Mouse (Mus musculus) kidney, embryonic 16.5 days (tissue): Measurements from ENCODE around the gene Dennd2c. TPM values are rescaled to one million over a fixed set of nuclear protein-coding genes. Genes with fewer than 3 reads are reported as not detected.

Source experiments
- ATAC-seq: fragments of 200-750 bp; cut with Nextera tagmentation; 2 replicates; pipeline ENCODE4 v1.8.0; 2017; ENCODE audit warnings: moderate TSS enrichment; ENCODE audit not compliant: low FRiP score, low TSS enrichment
- H3K27ac ChIP-seq: fragments of 300-500 bp; sonication (generic); 2 replicates; pipeline ENCODE4 v1.5.1; 2014; ENCODE audit warnings: low read length
- H3K27me3 ChIP-seq: fragments of 300-500 bp; sonication (generic); 2 replicates; pipeline ENCODE4 v1.6.1; 2014; ENCODE audit warnings: low read length, control low read depth, mixed read lengths; ENCODE audit not compliant: insufficient read depth
- H3K36me3 ChIP-seq: fragments of 300-500 bp; sonication (generic); 2 replicates; pipeline ENCODE4 v1.6.1; 2014; ENCODE audit warnings: low read length, control low read depth, mixed read lengths; ENCODE audit not compliant: insufficient read depth
- H3K4me1 ChIP-seq: fragments of 300-500 bp; sonication (generic); 2 replicates; pipeline ENCODE4 v1.6.1; 2014; ENCODE audit warnings: low read length, control low read depth, mixed read lengths; ENCODE audit not compliant: insufficient read depth
- H3K4me2 ChIP-seq: fragments of 300-500 bp; sonication (generic); replicated peaks from 2 replicates; pipeline ENCODE4 v1.6.1; 2014; ENCODE audit warnings: low read depth, low read length
- H3K4me3 ChIP-seq: fragments of 300-500 bp; sonication (generic); 2 replicates; pipeline ENCODE4 v1.5.1; 2014; ENCODE audit warnings: mild to moderate bottlenecking, low read length
- H3K9ac ChIP-seq: fragments of 300-500 bp; sonication (generic); replicated peaks from 2 replicates; pipeline ENCODE4 v1.6.1; 2014; ENCODE audit warnings: low read length
- H3K9me3 ChIP-seq: fragments of 300-500 bp; sonication (generic); 2 replicates; pipeline ENCODE4 v1.6.1; 2016; ENCODE audit warnings: low read length, control low read depth
- WGBS: fragments of 180-500 bp; shearing (Covaris S2); extraction: QIAGEN DNeasy Blood & Tissue Kit; methylation state at CpG from one replicate; pipeline ENCODE4 v1.1.7; 2014; 5-methylcytosine and 5-hydroxymethylcytosine counted together
- polyA plus RNA-seq: library from polyadenylated mRNA; unstranded; fragments of >200 nt; fragmentation: Nextera tagmentation; extraction: Ambion mirVana; gene quantifications from 2 replicates; pipeline ENCODE4 v1.2.1, GENCODE M21; 2015

Dennd2c gene
- 3.7 and 4.0 TPM in 2 replicates for polyA plus RNA-seq

GRCm38 (mm10) chr3:103102454-103103390 lies at the start of gene Dennd2c:
Dennd2c (plus strand) TSS chr3:103102604.
- ATAC-seq = peak; percentile 97
- H3K4me2 ChIP-seq = peak within 1 kb of the TSS; percentile 96
- H3K9ac ChIP-seq = peak within 1 kb of the TSS; percentile 79
- no peaks in the 10 kb centered on the region for H3K36me3 ChIP-seq
- peaks cover 2% of the 10 kb centered on the region; the same call in 1 of the 2 replicates for H3K27me3 ChIP-seq
- H3K4me1 ChIP-seq = peaks cover 8% of the 10 kb centered on the region
- H3K9me3 ChIP-seq = no peaks in the 10 kb centered on the region
- H3K27ac ChIP-seq = 0 out of 2 replicates have a peak within 1 kb of the TSS, but pooled peaks have one; percentile 50
- peak within 1 kb of the TSS; percentile 74 for H3K4me3 ChIP-seq
- WGBS = under 1% methylated on average over 71 of the region's 72 CpGs

GRCm38 (mm10) chr3:103056016-103056595 lies 46.3 kb upstream of the Dennd2c start:
- no peaks in the 10 kb centered on the region for H3K9me3 ChIP-seq
- H3K4me2 ChIP-seq = no peak overlapping the region
- no peaks in the 10 kb centered on the region for H3K27me3 ChIP-seq
- H3K36me3 ChIP-seq = peaks cover 51% of the 10 kb centered on the region
- H3K9ac ChIP-seq = no peak overlapping the region
- no peak for ATAC-seq
- H3K4me3 ChIP-seq = no peak overlapping the region
- H3K27ac ChIP-seq = no peak overlapping the region
- H3K4me1 ChIP-seq = peaks cover 10% of the 10 kb centered on the region
- 83% methylated on average over 5 of the region's 5 CpGs for WGBS

GRCm38 (mm10) chr3:103057752-103058151 lies 44.7 kb upstream of the Dennd2c start:
- peaks cover 10% of the 10 kb centered on the region for H3K4me1 ChIP-seq
- H3K9ac ChIP-seq = peak overlapping the region; percentile 54
- ATAC-seq = peak; percentile 55
- WGBS = 3% methylated on average over 10 of the region's 10 CpGs
- peaks cover 50% of the 10 kb centered on the region for H3K36me3 ChIP-seq
- H3K27me3 ChIP-seq = no peaks in the 10 kb centered on the region
- peak overlapping the region; percentile 77 for H3K4me3 ChIP-seq
- H3K9me3 ChIP-seq = no peaks in the 10 kb centered on the region
- H3K4me2 ChIP-seq = peak overlapping the region; percentile 77
- peak overlapping the region; percentile 77; the same call in 1 of the 2 replicates for H3K27ac ChIP-seq

GRCm38 (mm10) chr3:103058207-103059157 lies 43.9 kb upstream of the Dennd2c start, which contains the start of gene Nras:
Nras (plus strand) TSS chr3:103058285.
- H3K27me3 ChIP-seq = no peaks in the 10 kb centered on the region
- peaks cover 54% of the 10 kb centered on the region for H3K36me3 ChIP-seq
- 2% methylated on average over 46 of the region's 46 CpGs for WGBS
- H3K9me3 ChIP-seq = no peaks in the 10 kb centered on the region
- ATAC-seq = peak; percentile 99
- H3K27ac ChIP-seq = peak within 1 kb of the TSS; percentile 95
- H3K4me2 ChIP-seq = peak within 1 kb of the TSS; percentile 77
- H3K4me1 ChIP-seq = peaks cover 10% of the 10 kb centered on the region
- peak within 1 kb of the TSS; percentile 84 for H3K9ac ChIP-seq
- peak within 1 kb of the TSS; percentile 77 for H3K4me3 ChIP-seq

GRCm38 (mm10) chr3:103066927-103067326 lies 35.5 kb upstream of the Dennd2c start:
- ATAC-seq = no peak
- Histone ChIP-seq H3K27me3 (no peaks in the 10 kb centered on the region), H3K4me1 (no peaks in the 10 kb centered on the region), H3K27ac (no peak overlapping the region), H3K4me3 (no peak overlapping the region), H3K36me3 (peaks cover 57% of the 10 kb centered on the region), H3K9ac (no peak overlapping the region), H3K4me2 (no peak overlapping the region), H3K9me3 (no peaks in the 10 kb centered on the region)
- WGBS = 91% methylated on average over 8 of the region's 8 CpGs

- no peak overlapping the region for H3K4me2 ChIP-seq
- no peaks in the 10 kb centered on the region for H3K4me1 ChIP-seq
- H3K27me3 ChIP-seq = no peaks in the 10 kb centered on the region
- WGBS = 83% methylated on average over 6 of the region's 6 CpGs
- no peak overlapping the region for H3K4me3 ChIP-seq
- H3K9ac ChIP-seq = no peak overlapping the region
- H3K9me3 ChIP-seq = no peaks in the 10 kb centered on the region
- no peak overlapping the region for H3K27ac ChIP-seq
- H3K36me3 ChIP-seq = peaks cover 38% of the 10 kb centered on the region
- no peak for ATAC-seq
Observed at GRCm38 (mm10) chr3:103068971-103069370, 33.4 kb upstream of the Dennd2c start.

- Histone ChIP-seq H3K9me3 (no peaks in the 10 kb centered on the region), H3K9ac (no peak within 1 kb of the TSS), H3K4me3 (no peak within 1 kb of the TSS), H3K27ac (no peak within 1 kb of the TSS), H3K27me3 (no peaks in the 10 kb centered on the region), H3K4me1 (no peaks in the 10 kb centered on the region), H3K4me2 (no peak within 1 kb of the TSS), H3K36me3 (peaks cover 7% of the 10 kb centered on the region)
- ATAC-seq = no peak
- 50% methylated on average over 5 of the region's 5 CpGs for WGBS
Observed at GRCm38 (mm10) chr3:103073771-103074170, 28.6 kb upstream of the Dennd2c start, which contains the start of gene Ampd1. Ampd1 (plus strand) TSS chr3:103074014.

GRCm38 (mm10) chr3:103075871-103076270 lies 26.5 kb upstream of the Dennd2c start:
- no peak for ATAC-seq
- Histone ChIP-seq H3K9ac (no peak overlapping the region), H3K4me3 (no peak overlapping the region), H3K9me3 (no peaks in the 10 kb centered on the region), H3K36me3 (no peaks in the 10 kb centered on the region), H3K27me3 (no peaks in the 10 kb centered on the region), H3K27ac (no peak overlapping the region), H3K4me1 (no peaks in the 10 kb centered on the region), H3K4me2 (no peak overlapping the region)
- 81% methylated on average over 9 of the region's 9 CpGs for WGBS

GRCm38 (mm10) chr3:103076476-103076875 lies 25.9 kb upstream of the Dennd2c start:
- H3K4me3 ChIP-seq = no peak overlapping the region
- H3K27me3 ChIP-seq = no peaks in the 10 kb centered on the region
- no peak overlapping the region for H3K4me2 ChIP-seq
- no peaks in the 10 kb centered on the region for H3K9me3 ChIP-seq
- no peak for ATAC-seq
- no peak overlapping the region for H3K27ac ChIP-seq
- H3K9ac ChIP-seq = no peak overlapping the region
- no peaks in the 10 kb centered on the region for H3K4me1 ChIP-seq
- WGBS = 85% methylated on average over 9 of the region's 9 CpGs
- H3K36me3 ChIP-seq = no peaks in the 10 kb centered on the region
